Mouse (Mus musculus): ENCODE measurements around the gene Ins2. TPM values are rescaled to one million over a fixed set of nuclear protein-coding genes. Genes with fewer than 3 reads are reported as not detected.

Gene Ins2
- not detected for total RNA-seq (2023)

GRCm38 (mm10) chr7:142743281-142743680, at the start of gene Ins2:
Ins2 (minus strand) TSS chr7:142743381.

GRCm38 (mm10) chr7:142669751-142670625, 73.2 kb downstream of the Ins2 start, which contains the start of gene Gm49394:
Gm49394 (minus strand) TSS chr7:142669942.

DNA sequence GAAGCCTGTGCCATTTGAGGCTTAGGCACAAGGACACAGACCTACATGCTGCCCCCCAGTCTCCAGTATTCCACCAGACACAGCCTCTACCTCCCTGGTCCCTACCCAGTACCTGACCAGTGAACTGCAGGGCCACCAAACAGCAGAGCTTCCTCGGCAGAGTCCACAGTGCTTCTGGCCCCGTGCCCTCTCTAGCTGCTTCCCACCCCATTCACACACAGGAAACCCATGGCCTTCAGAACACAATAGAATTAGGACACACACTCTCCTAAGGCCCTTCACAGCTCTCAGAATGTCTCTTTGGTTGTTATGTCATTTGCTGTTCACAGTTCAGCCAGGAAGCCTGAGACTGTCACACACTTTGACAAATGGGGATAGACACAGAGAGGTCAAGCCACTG, 76.5 kb downstream of the Ins2 start, which contains the start of gene Igf2:
Igf2 (minus strand) TSS at position 158 of the 400 bp plus-strand sequence.

Other genes with a start within 250 kb of the Ins2 start
- 46.5 TPM for gene Tnnt3, start 244.5 kb downstream of the Ins2 start, total RNA-seq (2023)
- gene Mrpl23, start 210.7 kb downstream of the Ins2 start, total RNA-seq (2023), result 14.5 TPM
- not detected for gene Igf2, start 76.6 kb downstream of the Ins2 start, total RNA-seq (2023)
- gene Gm49394, start 73.4 kb downstream of the Ins2 start, total RNA-seq (2023), result not detected
- gene Th, start 187.7 kb upstream of the Ins2 start, total RNA-seq (2023), result not detected
- not detected for gene Ascl2, start 225.9 kb upstream of the Ins2 start, total RNA-seq (2023)

All from CD8-positive naive resting alpha-beta T cell, adult 57 days (primary cell).